Mouse (Mus musculus): ENCODE data around the gene Vmn1r8.
"Not testable (repeated sequence)": the region's sequence is repeated elsewhere in the genome, so short reads cannot be mapped to it uniquely, and the experiment has no call there.

The Vmn1r8 gene

GRCm38 (mm10) chr6:57031984-57032383 is at the start of gene Vmn1r8:
Vmn1r8 (plus strand) TSS chr6:57032284.
- DNase-seq (ENCODE audit: low read depth, low spot score), result no peak

- no peak for DNase-seq (ENCODE audit: low read depth, low spot score)
Observed at GRCm38 (mm10) chr6:56996943-56997342, 35.1 kb upstream of the Vmn1r8 start, which contains the start of gene Vmn1r6. Vmn1r6 (plus strand) TSS chr6:56997243.

- not testable (repeated sequence) for DNase-seq (ENCODE audit: low read depth, low spot score)
Observed at GRCm38 (mm10) chr6:57025224-57025623, 6.9 kb upstream of the Vmn1r8 start, which contains the start of gene Vmn1r7. Vmn1r7 (minus strand) TSS chr6:57025324.

DNA sequence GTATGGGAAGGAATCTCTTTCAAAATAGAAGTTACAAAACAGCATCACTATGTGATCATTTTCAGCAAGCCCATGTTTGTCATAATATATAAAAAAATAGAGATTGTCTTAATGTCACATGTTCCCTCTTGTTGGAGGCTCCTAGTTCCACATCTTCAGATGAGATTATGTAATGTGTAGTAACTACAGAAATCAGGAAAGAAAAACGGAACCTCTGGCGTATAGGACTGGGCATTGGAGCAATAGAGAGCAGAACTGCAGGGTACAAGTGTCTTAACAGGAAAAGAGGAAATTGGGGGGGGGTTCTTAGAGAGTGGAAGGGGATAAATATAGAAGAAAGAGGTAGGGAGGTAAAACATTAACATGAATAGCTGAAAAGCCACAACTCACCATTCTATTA is 2.6 kb downstream of the Vmn1r8 start:
- DNase-seq (ENCODE audit: low read depth, low spot score), result no peak

DNA sequence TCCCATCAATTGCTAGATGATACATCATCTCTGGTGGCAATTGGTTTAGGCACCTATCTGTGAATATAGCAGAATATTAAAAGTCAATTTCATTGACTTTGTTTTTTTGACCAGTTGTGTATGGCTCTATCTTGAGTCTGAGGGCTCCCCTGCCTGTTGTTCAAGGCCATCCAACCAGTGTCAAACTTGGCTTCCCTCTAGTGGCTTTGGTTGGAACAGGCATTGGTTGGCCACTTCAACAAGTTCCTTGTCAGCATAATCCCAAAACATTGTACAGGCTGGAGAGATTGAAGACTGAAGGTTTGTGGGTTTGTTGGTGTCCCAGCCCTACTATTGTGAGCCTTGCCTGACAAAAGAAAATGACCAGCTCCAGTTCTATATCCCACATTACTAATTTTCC is 31.6 kb downstream of the Vmn1r8 start:
- DNase-seq (ENCODE audit: low read depth, low spot score), result peak; percentile 8

GRCm38 (mm10) chr6:57066487-57066886 is 34.4 kb downstream of the Vmn1r8 start, which contains the start of gene Vmn1r9:
Vmn1r9 (plus strand) TSS chr6:57066787.
- no peak for DNase-seq (ENCODE audit: low read depth, low spot score)

Measured in CD4-positive, CD25-positive, alpha-beta regulatory T cell, adult 2 months (primary cell).